Mouse (Mus musculus) E14TG2a.4 (cell line): ENCODE results near the gene Smo.

Source experiments
- CTCF ChIP-seq: conservative IDR thresholded peaks from 2 replicates; pipeline ENCODE4 v1.5.1; 2014; ENCODE audit warnings: low read length
- NANOG ChIP-seq: IDR thresholded peaks from 2 replicates; pipeline ENCODE4 v1.6.1; 2014; ENCODE audit warnings: borderline replicate concordance, low read length, mixed read lengths

DNA sequence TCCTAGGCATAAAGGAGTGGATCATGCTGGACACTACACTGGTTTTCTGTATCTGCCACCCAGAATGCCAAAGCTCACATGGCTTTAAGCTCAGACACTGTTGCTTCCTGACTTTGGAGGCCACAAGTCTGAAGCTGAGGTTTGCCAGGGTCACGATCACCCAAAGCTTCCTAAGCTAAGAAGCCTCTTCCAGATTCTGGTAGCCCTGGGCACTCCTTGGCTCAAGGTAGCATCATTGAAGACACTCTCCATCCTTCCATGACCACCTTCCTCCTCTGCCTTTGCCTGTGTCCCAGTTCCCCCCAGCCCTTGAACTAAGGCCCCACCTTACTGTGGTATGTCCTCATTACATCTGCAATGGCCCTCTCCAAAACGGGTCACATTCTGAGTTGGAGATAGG is 13.4 kb upstream of the Smo start:
- no peak for TF ChIP-seq CTCF
- no peak for TF ChIP-seq NANOG
